Mouse (Mus musculus): ENCODE data around the gene Ogdh.

GRCm38 (mm10) chr11:6302793-6303192, 11.4 kb downstream of the Ogdh start:
- TF ChIP-seq MYOD1 (IDR thresholded peaks at IDR 0.05; ENCODE audit: control insufficient read depth, insufficient read length, low read depth) (no peak), USF1 (IDR thresholded peaks at IDR 0.05; ENCODE audit: low read depth) (no peak), CTCF (IDR thresholded peaks at IDR 0.05; ENCODE audit: control insufficient read depth, insufficient read depth, insufficient read length) (no peak), MAX (IDR thresholded peaks at IDR 0.05) (no peak), CEBPB (IDR thresholded peaks at IDR 0.05; ENCODE audit: low read depth) (no peak)

All from C2C12 (cell line).